Mouse (Mus musculus): ENCODE results near the gene Pif1.

The Pif1 gene

DNA sequence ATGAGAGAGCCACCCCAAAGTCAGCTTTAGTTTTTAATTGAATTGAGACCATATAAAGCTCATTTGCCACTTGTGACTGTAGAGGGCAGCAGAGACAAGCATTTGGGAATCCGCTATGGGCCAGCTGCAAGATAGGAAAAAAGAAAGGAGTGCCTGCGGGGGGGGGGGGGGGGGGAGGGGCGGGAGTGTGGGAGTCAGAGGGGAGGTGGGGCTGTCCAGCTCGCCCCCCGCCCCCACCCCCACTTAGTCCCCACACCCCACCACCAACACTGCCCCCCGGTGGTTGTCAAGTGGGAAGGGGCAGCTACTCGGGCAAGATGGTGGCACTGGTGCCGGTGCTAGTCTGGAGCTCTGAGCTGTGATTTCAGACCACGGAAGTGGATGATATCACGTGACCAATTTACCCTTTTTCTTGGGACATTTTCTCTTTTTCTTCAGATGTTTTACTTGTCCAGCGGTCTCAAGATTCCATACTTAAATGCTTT, 11.8 kb downstream of the Pif1 start:
- DNase-seq (ENCODE audit: low spot score): no peak

GRCm38 (mm10) chr9:65600951-65601350, 14.0 kb downstream of the Pif1 start:
- DNase-seq (ENCODE audit: low spot score): no peak

- no peak for DNase-seq (ENCODE audit: low spot score)
Observed at GRCm38 (mm10) chr9:65603401-65604102, 16.6 kb downstream of the Pif1 start.

- DNase-seq (ENCODE audit: low spot score): peak; percentile 22
Observed at GRCm38 (mm10) chr9:65605471-65606136, 18.6 kb downstream of the Pif1 start.

- DNase-seq (ENCODE audit: low spot score): no peak
Observed at GRCm38 (mm10) chr9:65606321-65607109, 19.6 kb downstream of the Pif1 start.

GRCm38 (mm10) chr9:65607120-65607519, 20.2 kb downstream of the Pif1 start:
- DNase-seq (ENCODE audit: low spot score): no peak

DNA sequence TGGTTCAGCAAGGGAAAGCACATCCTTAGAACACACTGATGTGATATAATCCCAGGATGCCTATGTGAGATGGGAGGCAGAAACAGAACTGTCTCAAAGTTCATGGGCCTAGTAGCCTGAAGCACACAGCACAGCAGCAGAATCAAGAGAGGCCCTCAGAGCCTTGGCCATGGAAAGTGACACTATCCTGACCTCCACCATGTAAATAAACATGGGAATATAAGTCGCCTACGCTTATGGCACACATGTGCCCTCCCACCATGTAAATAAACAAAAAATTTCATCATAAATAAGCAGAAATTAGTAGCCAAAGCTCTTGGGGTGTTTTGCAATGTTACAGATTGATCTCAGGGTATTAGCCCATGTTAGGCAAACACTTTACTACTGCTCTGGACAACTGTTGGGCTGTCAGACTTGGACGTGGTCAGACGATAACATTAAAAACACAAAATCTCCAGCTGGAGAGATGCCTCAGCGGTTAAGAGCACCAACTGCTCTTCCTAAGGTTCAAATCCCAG, 25.1 kb downstream of the Pif1 start:
- no peak for DNase-seq (ENCODE audit: low spot score)

DNA sequence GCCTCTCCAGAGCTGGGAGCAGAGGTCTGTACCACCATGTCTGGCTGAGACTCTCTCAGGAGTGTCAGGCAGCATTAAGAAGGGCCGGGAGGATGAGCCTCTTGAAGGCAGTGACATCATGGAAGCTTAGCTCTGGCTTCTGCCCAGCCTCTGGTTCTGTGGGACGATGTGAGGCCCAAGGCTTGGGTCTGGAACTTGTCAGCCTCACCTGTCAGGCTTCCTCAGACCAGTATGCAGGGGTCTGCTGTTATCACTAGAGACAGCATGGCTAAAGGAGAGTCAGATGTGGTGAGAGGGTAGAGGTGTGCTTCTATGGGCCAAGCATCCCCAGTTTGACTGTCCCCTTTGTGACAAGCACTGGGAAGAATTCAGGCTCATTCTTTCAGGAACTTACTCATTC, 26.1 kb downstream of the Pif1 start:
- no peak for DNase-seq (ENCODE audit: low spot score)

DNA sequence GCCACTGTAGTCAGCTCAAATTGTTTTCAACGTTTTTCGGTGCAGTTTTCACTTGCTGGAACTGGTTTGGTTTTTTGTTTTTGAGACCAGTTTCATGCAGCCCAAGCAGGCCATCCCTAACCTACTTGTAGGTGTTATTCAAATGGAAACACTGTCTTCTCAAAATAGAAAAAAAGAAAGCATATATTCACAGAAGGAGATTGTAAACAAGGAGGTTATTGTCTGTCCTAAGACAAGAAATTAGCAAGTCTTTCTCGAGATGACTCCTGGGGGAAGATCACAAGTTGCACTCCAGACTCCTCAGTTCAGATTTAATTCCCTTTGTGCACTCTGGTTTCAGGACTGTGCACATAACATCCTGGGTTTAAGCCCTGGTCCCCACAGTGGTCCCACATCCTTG, 32.4 kb downstream of the Pif1 start:
- DNase-seq (ENCODE audit: low spot score): no peak

DNA sequence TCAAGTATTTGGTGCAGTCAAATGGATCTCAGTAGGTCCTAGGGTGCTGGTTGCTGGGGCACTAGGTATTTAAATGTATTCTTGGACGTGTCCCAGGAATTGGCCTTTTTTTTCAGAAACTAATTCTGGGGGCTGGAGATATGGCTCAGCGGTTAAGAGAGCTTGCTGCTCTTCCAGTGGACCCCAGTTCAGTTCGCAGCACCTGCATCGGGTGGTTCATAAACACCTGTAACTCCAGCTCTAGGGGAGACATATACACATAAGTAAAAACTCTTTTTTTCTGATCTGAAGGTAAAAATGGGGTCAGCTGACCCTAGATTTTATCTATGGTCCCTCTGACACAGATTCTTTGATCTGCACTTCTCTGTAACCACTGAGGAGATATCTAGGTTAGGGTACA, 34.2 kb downstream of the Pif1 start:
- no peak for DNase-seq (ENCODE audit: low spot score)

- no peak for DNase-seq (ENCODE audit: low spot score)
Observed at GRCm38 (mm10) chr9:65621666-65622065, 34.7 kb downstream of the Pif1 start.

GRCm38 (mm10) chr9:65622826-65623225, 35.9 kb downstream of the Pif1 start:
- DNase-seq (ENCODE audit: low spot score): no peak

DNA sequence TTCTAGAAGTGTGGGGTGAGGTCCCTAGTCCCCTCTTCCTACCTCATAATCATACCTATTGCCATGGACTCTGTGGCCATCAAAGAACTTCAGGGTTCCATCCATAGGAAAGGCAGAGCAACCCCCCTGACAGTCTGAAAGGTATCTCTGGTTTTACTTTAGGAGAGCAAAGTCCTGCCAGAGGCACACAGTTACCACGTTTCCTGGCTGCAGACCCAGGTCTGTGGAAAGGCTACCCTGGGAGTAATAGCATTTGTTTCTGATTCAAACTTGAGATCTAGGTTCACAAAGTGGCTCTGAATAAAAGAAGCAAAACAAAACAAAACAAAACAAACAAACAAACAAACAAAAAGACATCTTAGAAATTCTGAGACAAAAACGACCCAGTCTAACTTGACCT, 37.3 kb downstream of the Pif1 start:
- no peak for DNase-seq (ENCODE audit: low spot score)

DNA sequence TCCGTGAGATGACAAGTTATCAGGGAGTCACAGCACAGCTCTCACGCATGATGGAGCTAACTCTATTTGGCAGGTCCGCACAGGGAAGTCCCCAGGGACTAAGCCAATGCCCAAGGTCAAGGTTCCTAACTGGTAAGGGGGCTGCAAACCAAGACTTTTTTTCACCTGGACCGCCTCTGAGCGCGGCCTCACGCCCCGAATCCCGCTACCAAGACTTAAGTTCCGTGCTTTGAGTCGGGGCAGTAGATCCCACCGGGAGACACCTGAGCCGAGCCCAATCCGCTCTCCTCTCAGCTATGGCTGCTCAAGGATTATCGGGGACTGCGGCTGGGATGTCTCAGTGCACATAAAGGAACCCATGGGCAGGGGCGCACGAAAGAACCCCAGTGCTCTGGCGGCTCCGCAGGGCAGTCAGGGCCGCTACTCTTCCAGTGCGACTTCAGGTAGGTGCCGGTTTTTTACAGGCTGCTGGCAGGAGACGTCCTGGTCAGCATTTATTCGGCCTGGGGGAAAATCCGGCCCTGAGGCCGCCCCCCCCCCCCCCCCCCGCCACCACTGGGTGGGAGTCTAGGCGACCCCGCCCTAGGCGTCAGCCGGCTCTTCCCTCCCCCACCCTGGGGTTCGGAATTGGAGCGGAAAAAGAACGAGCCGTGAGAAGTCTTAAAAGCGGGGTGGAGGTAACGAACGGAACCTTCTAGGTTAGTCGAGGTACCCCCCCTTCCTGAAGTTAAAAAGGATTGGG, 42.2 kb downstream of the Pif1 start, which contains the start of gene Rbpms2:
Gene Rbpms2 (plus strand): TSS at position 624 of the 742 bp plus-strand sequence.
- no peak for DNase-seq (ENCODE audit: low spot score)

DNA sequence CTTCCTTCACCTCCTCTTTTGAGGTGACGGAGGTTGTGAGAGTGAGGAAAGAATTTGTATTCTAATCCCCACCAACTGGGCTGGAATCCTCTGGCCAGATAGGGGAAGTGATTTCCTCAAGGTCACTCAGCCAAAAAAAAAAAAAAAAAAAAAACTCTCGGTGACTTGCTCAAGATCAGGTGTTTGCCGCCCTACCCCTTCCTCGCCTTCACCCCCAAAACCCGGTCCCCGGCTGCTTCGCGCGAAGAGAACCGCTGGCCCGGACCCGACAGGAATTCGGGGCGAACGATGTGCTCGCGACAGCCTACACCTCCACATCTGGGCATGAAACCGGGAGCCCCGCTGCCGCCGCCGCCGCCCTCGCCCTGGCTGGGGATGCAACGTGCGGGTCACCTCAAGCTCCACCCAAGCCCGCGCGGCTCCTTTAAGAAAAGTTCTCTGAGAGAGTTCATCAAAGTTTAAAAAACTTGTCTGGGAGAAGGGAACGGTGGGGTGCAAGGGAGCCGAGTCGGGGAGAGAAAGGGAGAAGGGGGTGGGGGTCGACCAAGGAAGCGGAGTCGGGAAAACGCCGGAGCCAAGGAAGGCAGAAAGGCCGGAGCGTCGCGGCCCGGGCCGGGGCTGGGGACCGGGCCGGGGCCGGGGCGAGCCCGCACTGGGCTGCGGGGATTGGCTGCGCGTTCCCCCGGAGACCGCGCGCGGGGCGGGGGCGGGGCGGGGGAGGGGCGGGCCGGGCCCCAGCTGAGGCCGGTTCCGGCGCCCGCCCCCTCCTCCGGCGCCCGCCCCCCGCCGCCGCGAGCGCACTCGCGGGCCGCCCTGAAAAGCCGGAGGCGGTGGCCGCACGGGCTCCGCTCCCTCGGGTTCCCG, 43.0 kb downstream of the Pif1 start:
- DNase-seq (ENCODE audit: low spot score): no peak

DNA sequence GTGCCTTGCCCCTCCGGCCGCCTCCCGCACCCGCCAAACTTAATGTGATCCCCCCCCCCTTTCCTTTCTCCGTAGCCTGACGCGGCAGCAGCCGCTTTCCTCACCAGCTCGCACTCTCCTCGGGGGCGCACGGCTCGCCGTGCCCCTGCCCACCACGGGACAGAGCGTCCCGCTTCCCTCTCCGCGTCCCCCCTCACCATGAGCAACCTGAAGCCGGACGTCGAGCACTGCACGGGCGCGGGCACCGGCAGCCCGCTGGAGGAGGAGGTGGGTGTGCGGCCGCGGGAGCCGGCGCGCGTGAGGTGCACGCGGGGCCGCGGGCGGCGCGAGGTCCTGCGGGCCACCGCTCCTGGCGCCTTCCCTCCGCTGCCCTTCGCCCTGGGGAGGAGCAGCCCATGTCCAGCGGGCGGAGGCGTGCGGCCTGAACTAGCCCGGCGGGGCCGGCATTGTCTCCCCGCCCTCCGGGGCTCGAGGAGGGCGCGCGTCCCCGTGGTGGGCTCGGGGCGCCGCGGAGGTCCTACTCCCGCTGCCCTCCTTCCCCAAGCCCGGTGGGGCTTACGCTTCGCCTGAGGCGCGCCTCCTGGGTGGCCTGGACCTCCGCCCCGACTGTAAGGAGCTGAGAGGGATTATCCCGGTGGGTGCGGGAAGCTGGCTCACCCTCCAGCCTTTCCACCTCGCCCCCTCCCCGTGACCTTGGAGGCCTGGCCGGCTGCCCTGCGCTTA, 43.8 kb downstream of the Pif1 start:
- DNase-seq (ENCODE audit: low spot score): no peak

DNA sequence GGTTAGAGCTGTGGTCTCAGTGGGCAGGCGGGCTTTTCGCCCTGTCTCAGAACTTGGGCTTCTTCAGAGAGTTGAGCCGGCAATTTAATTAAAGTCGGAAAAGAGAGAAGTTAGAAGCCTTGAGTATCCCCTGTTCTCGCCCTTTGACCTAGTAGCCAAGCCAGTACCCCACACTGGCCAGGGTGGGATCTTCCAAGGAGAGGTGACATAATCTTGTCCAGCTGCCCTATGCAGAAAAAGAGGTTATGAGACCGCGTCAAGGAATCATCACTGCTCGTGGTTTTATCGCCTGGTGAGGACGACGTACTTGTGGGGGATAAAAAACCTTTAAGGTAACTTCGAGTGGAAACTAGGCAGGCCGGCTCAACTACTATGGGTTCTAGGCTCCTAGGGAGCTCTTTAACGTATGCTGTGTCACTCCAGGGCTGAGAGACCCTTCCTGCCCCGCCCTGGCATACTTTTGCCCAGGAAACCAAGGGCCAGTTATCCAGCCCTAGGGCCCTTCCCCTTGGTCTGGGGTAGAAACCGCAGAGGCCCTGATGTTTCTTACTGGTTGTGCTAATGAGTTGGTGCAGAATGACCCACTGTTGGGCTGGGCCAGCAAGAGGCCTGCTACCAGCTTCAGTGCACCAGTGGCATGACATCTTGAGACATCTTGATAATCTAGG, 44.5 kb downstream of the Pif1 start:
- no peak for DNase-seq (ENCODE audit: low spot score)

DNA sequence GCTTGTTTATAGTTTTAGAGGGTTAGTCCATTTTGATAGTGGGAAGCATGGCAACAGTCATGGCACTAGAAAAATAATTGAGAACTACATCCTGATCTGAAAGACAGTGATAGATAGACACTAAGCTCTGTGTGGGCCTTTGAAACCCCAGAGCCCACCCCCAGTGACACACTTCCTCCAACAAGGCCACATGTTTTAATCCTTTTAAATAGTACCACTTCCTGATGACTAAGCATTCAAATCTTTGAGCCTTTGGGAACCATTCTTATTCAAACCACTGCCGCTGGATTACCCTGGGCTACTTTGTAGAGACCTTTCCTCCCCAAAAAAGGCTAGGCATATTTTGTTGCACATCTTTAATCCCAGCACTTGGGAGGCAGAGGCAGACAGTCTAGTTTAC, 48.8 kb downstream of the Pif1 start:
- DNase-seq (ENCODE audit: low spot score): no peak

DNA sequence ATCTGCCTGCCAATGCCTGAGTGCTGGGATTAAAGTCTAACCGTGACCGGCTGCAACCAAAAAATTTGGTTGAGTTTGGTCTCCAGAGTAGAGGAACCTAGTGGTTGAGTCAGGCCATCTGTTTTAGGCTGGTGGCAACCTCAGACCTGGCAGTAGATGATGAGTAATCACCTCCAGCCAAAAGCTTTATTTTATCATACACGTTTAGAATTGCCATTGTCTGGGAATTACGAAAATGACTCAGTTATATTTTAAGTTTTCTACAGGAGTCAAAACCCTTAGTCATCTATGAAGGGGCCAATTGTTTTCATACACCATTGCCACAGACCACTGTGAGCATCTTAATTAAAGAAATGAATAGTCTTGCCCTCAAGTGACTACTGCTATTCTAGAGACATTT, 50.0 kb downstream of the Pif1 start:
- DNase-seq (ENCODE audit: low spot score): no peak

DNA sequence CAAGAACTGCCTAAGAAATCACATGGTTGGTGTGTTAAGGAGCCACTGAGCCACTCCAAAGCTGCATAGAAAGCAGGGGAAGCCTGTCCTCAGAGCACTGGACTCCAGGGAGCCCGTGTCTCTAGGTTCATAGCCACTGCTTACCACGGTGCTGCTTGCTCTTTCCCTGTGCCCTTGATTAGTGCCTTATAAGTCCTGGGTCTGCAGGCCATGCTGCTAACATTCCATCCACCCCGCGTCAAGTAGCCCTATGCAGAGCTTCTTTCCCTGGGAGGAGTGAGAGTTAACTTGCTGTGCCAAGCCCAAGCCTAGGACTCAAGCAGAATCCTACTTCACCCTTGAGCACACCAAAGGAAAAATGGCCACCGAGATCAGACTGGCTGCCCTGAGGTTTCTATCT, 52.1 kb downstream of the Pif1 start:
- no peak for DNase-seq (ENCODE audit: low spot score)
